In genomic region chr3:88456313-88456712, GRCm38 (mm10) we compare ENCODE assay signal across 15 mouse cellular contexts. TPM values are rescaled to one million over a fixed set of nuclear protein-coding genes. Genes with fewer than 3 reads are reported as not detected.
DNase-seq lines count a peak whose midpoint lies in the region; ATAC-seq and TF ChIP-seq lines count a peak whose summit lies in the region.
"Had no signal": no experiment of that assay in that cellular context is flagged by ENCODE, and none has a peak within 500 bp of the region (broad histone marks: within the 10 kb centered on the region; RNA-seq: fewer than 3 reads in every experiment).

No protein-coding gene starts in this region.

- DNase-seq in lung, adult 2 months: peak; percentile 34
- no peak for DNase-seq in lung, postnatal 10 days
- peak; percentile 97 for DNase-seq in kidney, adult 2 months
- DNase-seq in liver: peak; percentile 46
- no peak for DNase-seq in adrenal gland, adult (ENCODE audit: inconsistent age in 2 of 2, low spot score in 1 of 2)
- DNase-seq in thymus, postnatal 25 days: no peak
- DNase-seq: adrenal gland, postnatal 25 days; cerebellum, adult 8-10 months; heart, adult 2 months; heart, postnatal 4 days; spleen, adult 18-20 months; thymus, postnatal 14 days had no signal

- H3K9ac ChIP-seq in neural tube, embryonic 15.5 days (replicated peaks): no peak overlapping the region
- no peak overlapping the region for H3K9ac ChIP-seq in forebrain, embryonic 13.5 days

- no peaks in the 10 kb centered on the region for H3K27me3 ChIP-seq in kidney, adult 2 months (replicated peaks; ENCODE audit: control insufficient read depth, insufficient read depth, low read length)
- H3K27me3 ChIP-seq in neural tube, embryonic 15.5 days (replicated peaks): 0 out of 2 replicates have a peak, but pooled peaks cover 3% of the 10 kb centered on the region
- no peaks in the 10 kb centered on the region; the same call in 1 of the 2 replicates for H3K27me3 ChIP-seq in forebrain, embryonic 13.5 days
- H3K27me3 ChIP-seq: Patski had no signal

- 70% methylated on average over 8 of the region's 8 CpGs for WGBS in lung, adult 2 months
- WGBS in kidney, adult 2 months: 33% methylated on average over 8 of the region's 8 CpGs
- 70% methylated on average over 8 of the region's 8 CpGs for WGBS in neural tube, embryonic 15.5 days
- WGBS in forebrain, embryonic 13.5 days: 94% methylated on average over 8 of the region's 8 CpGs

- no peak for TF ChIP-seq CTCF in lung, adult 2 months (IDR thresholded peaks at IDR 0.05; ENCODE audit: insufficient read depth, low read length)
- TF ChIP-seq CTCF in kidney, adult 2 months (conservative IDR thresholded peaks at IDR 0.05; ENCODE audit: insufficient read depth, insufficient read length, low read depth, low read length): no peak

- TF ChIP-seq POLR2A in lung, adult 2 months (IDR thresholded peaks at IDR 0.05; ENCODE audit: borderline replicate concordance, extremely low read depth, low read depth, low read length): no peak
- TF ChIP-seq POLR2A in kidney, adult 2 months (IDR thresholded peaks at IDR 0.05; ENCODE audit: low read depth, low read length): no peak

- peak overlapping the region; percentile 93 for H3K27ac ChIP-seq in kidney, adult 2 months (ENCODE audit: insufficient read depth, low read depth, low read length)
- no peak overlapping the region for H3K27ac ChIP-seq in neural tube, embryonic 15.5 days (replicated peaks)
- no peak overlapping the region for H3K27ac ChIP-seq in forebrain, embryonic 13.5 days
- H3K27ac ChIP-seq: heart, adult 2 months had no signal

- ATAC-seq in neural tube, embryonic 15.5 days (ENCODE audit: low FRiP score): no peak
- ATAC-seq in forebrain, embryonic 13.5 days: no peak
- ATAC-seq: Patski had no signal

- no peak overlapping the region for H3K4me3 ChIP-seq in lung, adult 2 months (replicated peaks; ENCODE audit: extremely low read depth, low read depth, low read length)
- no peak overlapping the region for H3K4me3 ChIP-seq in kidney, adult 2 months (ENCODE audit: insufficient read depth, low read depth, low read length)
- H3K4me3 ChIP-seq in neural tube, embryonic 15.5 days (replicated peaks): no peak overlapping the region
- no peak overlapping the region for H3K4me3 ChIP-seq in forebrain, embryonic 13.5 days
- H3K4me3 ChIP-seq: heart, adult 2 months had no signal

- peak overlapping the region; percentile 66; the same call in 1 of the 2 replicates for H3K4me2 ChIP-seq in neural tube, embryonic 15.5 days
- no peak overlapping the region for H3K4me2 ChIP-seq in forebrain, embryonic 13.5 days

- no peaks in the 10 kb centered on the region; the same call in 1 of the 2 replicates for H3K4me1 ChIP-seq in lung, adult 2 months (ENCODE audit: control insufficient read depth, insufficient read depth, low read length)
- H3K4me1 ChIP-seq in kidney, adult 2 months (ENCODE audit: control insufficient read depth, insufficient read depth, low read length): peaks cover 27% of the 10 kb centered on the region
- H3K4me1 ChIP-seq in neural tube, embryonic 15.5 days: peaks cover 36% of the 10 kb centered on the region
- H3K4me1 ChIP-seq in forebrain, embryonic 13.5 days: peaks cover 40% of the 10 kb centered on the region

- H3K9me3 ChIP-seq in neural tube, embryonic 15.5 days (replicated peaks): no peaks in the 10 kb centered on the region
- no peaks in the 10 kb centered on the region for H3K9me3 ChIP-seq in forebrain, embryonic 13.5 days (replicated peaks)

- no peaks in the 10 kb centered on the region; the same call in 1 of the 2 replicates for H3K36me3 ChIP-seq in kidney, adult 2 months (ENCODE audit: control insufficient read depth, insufficient read depth, low read length)
- H3K36me3 ChIP-seq in neural tube, embryonic 15.5 days: peaks cover 21% of the 10 kb centered on the region
- H3K36me3 ChIP-seq in forebrain, embryonic 13.5 days (ENCODE audit: poor library complexity, severe bottlenecking): peaks cover 11% of the 10 kb centered on the region; the same call in 1 of the 2 replicates

RNA-seq across cellular contexts. Expression of gene Sema4a, which starts 4.7 kb away (rescaled TPM):
- 52.3 and 58.3 TPM in 2 replicates for polyA plus RNA-seq in lung, adult 2 months (2012; rRNA removed)
- polyA plus RNA-seq in kidney, adult 2 months (2012; rRNA removed): 176 and 197 TPM in 2 replicates
- 28.2 and 28.8 TPM in 2 replicates for polyA plus RNA-seq in neural tube, embryonic 15.5 days (2015; fragmentation: Nextera tagmentation; extraction: Ambion mirVana)
- polyA plus RNA-seq in forebrain, embryonic 13.5 days (2015; fragmentation: Nextera tagmentation; extraction: Ambion mirVana): 13.7 and 16.7 TPM in 2 replicates

RNA-seq across cellular contexts. Expression of gene Slc25a44, which starts 31.4 kb away (rescaled TPM):
- polyA plus RNA-seq in lung, adult 2 months (2012; rRNA removed): 18.3 and 25.4 TPM in 2 replicates
- 38.3 and 42.7 TPM in 2 replicates for polyA plus RNA-seq in kidney, adult 2 months (2012; rRNA removed)
- 33.6 and 36.4 TPM in 2 replicates for polyA plus RNA-seq in neural tube, embryonic 15.5 days (2015; fragmentation: Nextera tagmentation; extraction: Ambion mirVana)
- 23.0 and 26.2 TPM in 2 replicates for polyA plus RNA-seq in forebrain, embryonic 13.5 days (2015; fragmentation: Nextera tagmentation; extraction: Ambion mirVana)

RNA-seq across cellular contexts. Expression of gene Pmf1, which starts 46.2 kb away (rescaled TPM):
- polyA plus RNA-seq in lung, adult 2 months (2012; rRNA removed): 23.4 and 27.0 TPM in 2 replicates
- polyA plus RNA-seq in kidney, adult 2 months (2012; rRNA removed): 33.9 and 34.4 TPM in 2 replicates
- polyA plus RNA-seq in neural tube, embryonic 15.5 days (2015; fragmentation: Nextera tagmentation; extraction: Ambion mirVana): 25.8 and 52.7 TPM in 2 replicates
- polyA plus RNA-seq in forebrain, embryonic 13.5 days (2015; fragmentation: Nextera tagmentation; extraction: Ambion mirVana): 107 TPM in 2 replicates

RNA-seq across cellular contexts. Expression of gene Lmna, which starts 53.4 kb away (rescaled TPM):
- polyA plus RNA-seq in lung, adult 2 months (2012; rRNA removed): 257 and 302 TPM in 2 replicates
- polyA plus RNA-seq in kidney, adult 2 months (2012; rRNA removed): 55.2 and 73.2 TPM in 2 replicates
- 70.3 and 78.7 TPM in 2 replicates for polyA plus RNA-seq in neural tube, embryonic 15.5 days (2015; fragmentation: Nextera tagmentation; extraction: Ambion mirVana)
- 12.1 and 15.5 TPM in 2 replicates for polyA plus RNA-seq in forebrain, embryonic 13.5 days (2015; fragmentation: Nextera tagmentation; extraction: Ambion mirVana)

Comparison
In these comparisons a context has a peak if more than half of its experiments do, and no peak if none do; other contexts are left out.
1. DNase-seq: peak in lung, adult 2 months (single experiment), kidney, adult 2 months (single experiment) and liver (single experiment); none in lung, postnatal 10 days (single experiment), adrenal gland, adult (0 of 2) and thymus, postnatal 25 days (single experiment).